Mouse (Mus musculus): ENCODE measurements around the gene Tyw1. TPM values are rescaled to one million over a fixed set of nuclear protein-coding genes. Genes with fewer than 3 reads are reported as not detected.
A peak's percentile ranks its signal among the peaks of the same experiment; 100 is the strongest.

The Tyw1 gene
- polyA plus RNA-seq, 1 experiment from 2014 or later: 34.9 TPM

GRCm38 (mm10) chr5:130222146-130223004, 33.0 kb upstream of the Tyw1 start:
- H3K36me3 ChIP-seq (ENCODE audit: control insufficient read depth, insufficient read depth, low read length): no peaks in the 10 kb centered on the region
- WGBS: under 1% methylated on average over 84 of the region's 88 CpGs
- no peaks in the 10 kb centered on the region for H3K27me3 ChIP-seq (ENCODE audit: control insufficient read depth, insufficient read depth, low read length)
- H3K9me3 ChIP-seq (ENCODE audit: control insufficient read depth, low read length): no peaks in the 10 kb centered on the region
- H3K4me2 ChIP-seq (ENCODE audit: low read depth): peak overlapping the region; percentile 56
- H3K4me3 ChIP-seq (ENCODE audit: low read depth, low read length): peak overlapping the region; percentile 77
- ATAC-seq (ENCODE audit: insufficient read depth, low FRiP score, low TSS enrichment) (peak; percentile 81), DNase-seq (ENCODE audit: low spot score) (peak; percentile 94)
- H3K27ac ChIP-seq (ENCODE audit: low read depth, low read length): peak overlapping the region; percentile 73
- peak overlapping the region; percentile 93 for H3K9ac ChIP-seq (ENCODE audit: low read length)
- peaks cover 6% of the 10 kb centered on the region; the same call in 1 of the 2 replicates for H3K4me1 ChIP-seq (ENCODE audit: control insufficient read depth, insufficient read depth, low read length)

GRCm38 (mm10) chr5:130226790-130227189, 28.6 kb upstream of the Tyw1 start:
- H3K4me1 ChIP-seq (ENCODE audit: control insufficient read depth, insufficient read depth, low read length): peaks cover 4% of the 10 kb centered on the region; the same call in 1 of the 2 replicates
- no peaks in the 10 kb centered on the region for H3K27me3 ChIP-seq (ENCODE audit: control insufficient read depth, insufficient read depth, low read length)
- H3K36me3 ChIP-seq (ENCODE audit: control insufficient read depth, insufficient read depth, low read length): no peaks in the 10 kb centered on the region; the same call in 1 of the 2 replicates
- H3K27ac ChIP-seq (ENCODE audit: low read depth, low read length): no peak overlapping the region
- ATAC-seq (ENCODE audit: insufficient read depth, low FRiP score, low TSS enrichment) (no peak), DNase-seq (ENCODE audit: low spot score) (no peak)
- no peaks in the 10 kb centered on the region for H3K9me3 ChIP-seq (ENCODE audit: control insufficient read depth, low read length)
- no peak overlapping the region for H3K4me3 ChIP-seq (ENCODE audit: low read depth, low read length)
- 96% methylated on average over 3 of the region's 3 CpGs for WGBS
- H3K4me2 ChIP-seq (ENCODE audit: low read depth): no peak overlapping the region
- no peak overlapping the region for H3K9ac ChIP-seq (ENCODE audit: low read length)

GRCm38 (mm10) chr5:130228120-130228519, 27.3 kb upstream of the Tyw1 start:
- H3K27me3 ChIP-seq (ENCODE audit: control insufficient read depth, insufficient read depth, low read length): no peaks in the 10 kb centered on the region
- H3K4me2 ChIP-seq (ENCODE audit: low read depth): no peak overlapping the region
- no peak overlapping the region for H3K27ac ChIP-seq (ENCODE audit: low read depth, low read length)
- peaks cover 2% of the 10 kb centered on the region; the same call in 1 of the 2 replicates for H3K4me1 ChIP-seq (ENCODE audit: control insufficient read depth, insufficient read depth, low read length)
- H3K36me3 ChIP-seq (ENCODE audit: control insufficient read depth, insufficient read depth, low read length): peaks cover 6% of the 10 kb centered on the region
- WGBS: 83% methylated on average over 4 of the region's 4 CpGs
- no peaks in the 10 kb centered on the region for H3K9me3 ChIP-seq (ENCODE audit: control insufficient read depth, low read length)
- H3K9ac ChIP-seq (ENCODE audit: low read length): no peak overlapping the region
- DNase-seq (ENCODE audit: low spot score): no peak
- no peak overlapping the region for H3K4me3 ChIP-seq (ENCODE audit: low read depth, low read length)
- ATAC-seq (ENCODE audit: insufficient read depth, low FRiP score, low TSS enrichment): no peak

- Histone ChIP-seq H3K4me2 (ENCODE audit: low read depth) (no peak overlapping the region), H3K27me3 (ENCODE audit: control insufficient read depth, insufficient read depth, low read length) (no peaks in the 10 kb centered on the region), H3K4me1 (ENCODE audit: control insufficient read depth, insufficient read depth, low read length) (no peaks in the 10 kb centered on the region), H3K9ac (ENCODE audit: low read length) (no peak overlapping the region), H3K27ac (ENCODE audit: low read depth, low read length) (no peak overlapping the region), H3K9me3 (ENCODE audit: control insufficient read depth, low read length) (no peaks in the 10 kb centered on the region), H3K4me3 (ENCODE audit: low read depth, low read length) (no peak overlapping the region), H3K36me3 (ENCODE audit: control insufficient read depth, insufficient read depth, low read length) (peaks cover 37% of the 10 kb centered on the region)
- ATAC-seq (ENCODE audit: insufficient read depth, low FRiP score, low TSS enrichment) (no peak), DNase-seq (ENCODE audit: low spot score) (no peak)
- 93% methylated on average over 8 of the region's 8 CpGs for WGBS
Measured at GRCm38 (mm10) chr5:130236302-130236701, 19.1 kb upstream of the Tyw1 start.

- no peak overlapping the region for H3K4me3 ChIP-seq (ENCODE audit: low read depth, low read length)
- no peak overlapping the region for H3K4me2 ChIP-seq (ENCODE audit: low read depth)
- peaks cover 37% of the 10 kb centered on the region for H3K36me3 ChIP-seq (ENCODE audit: control insufficient read depth, insufficient read depth, low read length)
- DNase-seq (ENCODE audit: low spot score) (no peak), ATAC-seq (ENCODE audit: insufficient read depth, low FRiP score, low TSS enrichment) (no peak)
- H3K9me3 ChIP-seq (ENCODE audit: control insufficient read depth, low read length): no peaks in the 10 kb centered on the region
- 95% methylated on average over 7 of the region's 7 CpGs for WGBS
- H3K27me3 ChIP-seq (ENCODE audit: control insufficient read depth, insufficient read depth, low read length): no peaks in the 10 kb centered on the region
- H3K4me1 ChIP-seq (ENCODE audit: control insufficient read depth, insufficient read depth, low read length): no peaks in the 10 kb centered on the region
- no peak overlapping the region for H3K9ac ChIP-seq (ENCODE audit: low read length)
- H3K27ac ChIP-seq (ENCODE audit: low read depth, low read length): no peak overlapping the region
Measured at GRCm38 (mm10) chr5:130239236-130239635, 16.2 kb upstream of the Tyw1 start.

GRCm38 (mm10) chr5:130239856-130240255, 15.6 kb upstream of the Tyw1 start:
- Histone ChIP-seq H3K36me3 (ENCODE audit: control insufficient read depth, insufficient read depth, low read length) (peaks cover 34% of the 10 kb centered on the region), H3K4me1 (ENCODE audit: control insufficient read depth, insufficient read depth, low read length) (no peaks in the 10 kb centered on the region), H3K4me2 (ENCODE audit: low read depth) (no peak overlapping the region), H3K4me3 (ENCODE audit: low read depth, low read length) (no peak overlapping the region), H3K9me3 (ENCODE audit: control insufficient read depth, low read length) (no peaks in the 10 kb centered on the region), H3K27me3 (ENCODE audit: control insufficient read depth, insufficient read depth, low read length) (no peaks in the 10 kb centered on the region), H3K9ac (ENCODE audit: low read length) (no peak overlapping the region), H3K27ac (ENCODE audit: low read depth, low read length) (no peak overlapping the region)
- WGBS: 98% methylated on average over 2 of the region's 2 CpGs
- DNase-seq (ENCODE audit: low spot score) (no peak), ATAC-seq (ENCODE audit: insufficient read depth, low FRiP score, low TSS enrichment) (no peak)

- ATAC-seq (ENCODE audit: insufficient read depth, low FRiP score, low TSS enrichment) (no peak), DNase-seq (ENCODE audit: low spot score) (no peak)
- H3K9me3 ChIP-seq (ENCODE audit: control insufficient read depth, low read length): no peaks in the 10 kb centered on the region
- H3K9ac ChIP-seq (ENCODE audit: low read length): no peak overlapping the region
- WGBS: 94% methylated on average over 12 of the region's 12 CpGs
- no peaks in the 10 kb centered on the region for H3K27me3 ChIP-seq (ENCODE audit: control insufficient read depth, insufficient read depth, low read length)
- H3K36me3 ChIP-seq (ENCODE audit: control insufficient read depth, insufficient read depth, low read length): peaks cover 37% of the 10 kb centered on the region
- no peak overlapping the region for H3K4me2 ChIP-seq (ENCODE audit: low read depth)
- H3K4me1 ChIP-seq (ENCODE audit: control insufficient read depth, insufficient read depth, low read length): no peaks in the 10 kb centered on the region
- no peak overlapping the region for H3K27ac ChIP-seq (ENCODE audit: low read depth, low read length)
- no peak overlapping the region for H3K4me3 ChIP-seq (ENCODE audit: low read depth, low read length)
Measured at GRCm38 (mm10) chr5:130241426-130241825, 14.0 kb upstream of the Tyw1 start.

- Histone ChIP-seq H3K4me2 (ENCODE audit: low read depth) (no peak overlapping the region), H3K36me3 (ENCODE audit: control insufficient read depth, insufficient read depth, low read length) (peaks cover 24% of the 10 kb centered on the region), H3K9me3 (ENCODE audit: control insufficient read depth, low read length) (no peaks in the 10 kb centered on the region), H3K4me3 (ENCODE audit: low read depth, low read length) (no peak overlapping the region), H3K4me1 (ENCODE audit: control insufficient read depth, insufficient read depth, low read length) (no peaks in the 10 kb centered on the region), H3K27ac (ENCODE audit: low read depth, low read length) (no peak overlapping the region), H3K27me3 (ENCODE audit: control insufficient read depth, insufficient read depth, low read length) (no peaks in the 10 kb centered on the region), H3K9ac (ENCODE audit: low read length) (no peak overlapping the region)
- ATAC-seq (ENCODE audit: insufficient read depth, low FRiP score, low TSS enrichment): no peak
- no peak for DNase-seq (ENCODE audit: low spot score)
- WGBS: 83% methylated on average over 5 of the region's 5 CpGs
Measured at GRCm38 (mm10) chr5:130247823-130248222, 7.6 kb upstream of the Tyw1 start.
